Mouse (Mus musculus) stomach, postnatal 0 days (tissue): ENCODE results near the gene Shisa5. TPM values are rescaled to one million over a fixed set of nuclear protein-coding genes. Genes with fewer than 3 reads are reported as not detected.

Source experiments
- ATAC-seq: fragments of 200-750 bp; cut with Nextera tagmentation; 2 replicates; pipeline ENCODE4 v1.8.0; 2017; ENCODE audit not compliant: low FRiP score, low TSS enrichment
- DNase-seq: peaks from one replicate; pipeline ENCODE4 v3.0.0-alpha.2; 2016; ENCODE audit warnings: low spot score
- H3K27ac ChIP-seq: fragments of 300-500 bp; sonication (generic); replicated peaks from 2 replicates; pipeline ENCODE4 v1.5.1; 2014; ENCODE audit warnings: mild to moderate bottlenecking, control low read depth
- H3K27me3 ChIP-seq: fragments of 300-500 bp; sonication (generic); 2 replicates; pipeline ENCODE4 v1.6.1; 2014; ENCODE audit warnings: low read length; ENCODE audit not compliant: control insufficient read depth, insufficient read depth
- H3K36me3 ChIP-seq: fragments of 300-500 bp; sonication (generic); 2 replicates; pipeline ENCODE4 v1.6.1; 2014; ENCODE audit warnings: low read length, mixed read lengths; ENCODE audit not compliant: control insufficient read depth, insufficient read depth
- H3K4me1 ChIP-seq: fragments of 300-500 bp; sonication (generic); replicated peaks from 2 replicates; pipeline ENCODE4 v1.6.1; 2014; ENCODE audit warnings: antibody characterized with exemption; ENCODE audit not compliant: control insufficient read depth, insufficient read depth
- H3K4me2 ChIP-seq: fragments of 300-500 bp; sonication (generic); replicated peaks from 2 replicates; pipeline ENCODE4 v1.6.1; 2014; ENCODE audit warnings: low read depth, mild to moderate bottlenecking, control low read depth, moderate library complexity
- H3K4me3 ChIP-seq: fragments of 300-500 bp; sonication (generic); 2 replicates; pipeline ENCODE4 v1.5.1; 2014; ENCODE audit warnings: low read depth, low read length, control low read depth
- H3K9ac ChIP-seq: fragments of 300-500 bp; sonication (generic); 2 replicates; pipeline ENCODE4 v1.6.1; 2014; ENCODE audit warnings: mild to moderate bottlenecking, low read length, control low read depth, mixed read lengths
- H3K9me3 ChIP-seq: fragments of 300-500 bp; sonication (generic); 2 replicates; pipeline ENCODE4 v1.6.1; 2016; ENCODE audit warnings: low read length; ENCODE audit not compliant: control insufficient read depth
- CTCF ChIP-seq: IDR thresholded peaks from 2 replicates; pipeline ENCODE4 v1.5.1; 2016; ENCODE audit warnings: antibody characterized with exemption, low read depth, mild to moderate bottlenecking, moderate library complexity
- EP300 ChIP-seq: optimal IDR thresholded peaks from 2 replicates; pipeline ENCODE3; 2016; ENCODE audit warnings: antibody characterized with exemption
- WGBS: fragments of 180-500 bp; shearing (Covaris S2); extraction: QIAGEN DNeasy Blood & Tissue Kit; methylation state at CpG from one replicate; pipeline ENCODE4 v1.1.7; 2014; 5-methylcytosine and 5-hydroxymethylcytosine counted together
- polyA plus RNA-seq: library from polyadenylated mRNA; unstranded; fragments of >200 nt; fragmentation: Nextera tagmentation; extraction: Ambion mirVana; gene quantifications from 2 replicates; pipeline ENCODE4 v1.2.1, GENCODE M21; 2015

Shisa5 gene
- polyA plus RNA-seq, 1 experiment from 2014 or later: 168 TPM

DNA sequence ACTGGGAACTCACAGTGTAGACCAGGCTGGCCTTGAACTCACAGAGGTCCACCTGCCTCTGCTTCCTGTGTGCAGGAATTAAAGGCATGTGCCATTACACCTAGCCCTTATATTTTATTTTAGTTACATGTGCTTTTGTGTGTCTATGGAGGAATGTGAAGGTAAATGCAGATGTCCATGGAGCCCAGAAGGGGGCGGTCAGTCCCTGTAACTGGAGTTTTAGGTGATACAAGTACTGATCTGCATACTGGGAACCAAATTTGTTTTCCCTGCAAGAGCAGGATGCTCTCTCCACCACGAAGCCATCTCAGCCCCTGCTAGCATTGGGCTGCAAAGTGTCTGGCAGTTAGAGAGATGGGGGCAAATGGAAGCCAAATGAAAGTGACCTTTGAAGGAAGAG is 46.6 kb downstream of the Shisa5 start:
- Histone ChIP-seq H3K27ac (no peak overlapping the region), H3K4me1 (no peaks in the 10 kb centered on the region), H3K9me3 (no peaks in the 10 kb centered on the region), H3K4me2 (no peak overlapping the region), H3K27me3 (no peaks in the 10 kb centered on the region), H3K36me3 (no peaks in the 10 kb centered on the region), H3K9ac (no peak overlapping the region), H3K4me3 (no peak overlapping the region)
- no peak for ATAC-seq
- WGBS: 20% methylated on average over 2 of the region's 2 CpGs
- TF ChIP-seq EP300 (no peak), CTCF (peak; percentile 79)
- peak; percentile 59 for DNase-seq

DNA sequence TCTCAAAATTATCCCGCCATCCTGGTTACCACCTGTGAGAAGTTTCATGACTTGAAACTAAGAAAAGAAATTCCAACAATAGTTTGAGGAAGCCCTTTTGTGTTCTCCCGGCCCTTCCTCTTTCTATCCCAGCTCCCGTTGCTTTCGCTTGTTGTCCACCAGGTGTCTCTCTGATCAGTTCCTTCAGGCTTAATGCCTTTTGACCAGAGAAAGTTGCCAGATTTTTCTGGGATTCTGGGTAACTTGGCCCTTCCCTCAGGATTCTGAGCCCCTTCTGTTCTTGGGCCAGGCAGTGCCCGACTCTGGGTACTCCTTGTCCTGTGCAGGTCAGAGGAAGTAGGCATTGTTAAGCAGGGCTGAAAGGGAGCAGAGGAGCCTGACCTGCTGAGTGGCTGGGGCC is 49.6 kb downstream of the Shisa5 start:
- no peaks in the 10 kb centered on the region for H3K36me3 ChIP-seq
- H3K4me2 ChIP-seq: no peak overlapping the region
- DNase-seq (no peak), ATAC-seq (0 out of 2 replicates have a peak, but pooled peaks have one; percentile 12)
- H3K27ac ChIP-seq: no peak overlapping the region
- peak overlapping the region; percentile 31; the same call in 1 of the 2 replicates for H3K9ac ChIP-seq
- H3K27me3 ChIP-seq: no peaks in the 10 kb centered on the region
- H3K9me3 ChIP-seq: no peaks in the 10 kb centered on the region
- TF ChIP-seq EP300 (no peak), CTCF (peak; percentile 85)
- no peak overlapping the region for H3K4me3 ChIP-seq
- 6% methylated on average over 5 of the region's 5 CpGs for WGBS
- no peaks in the 10 kb centered on the region for H3K4me1 ChIP-seq

DNA sequence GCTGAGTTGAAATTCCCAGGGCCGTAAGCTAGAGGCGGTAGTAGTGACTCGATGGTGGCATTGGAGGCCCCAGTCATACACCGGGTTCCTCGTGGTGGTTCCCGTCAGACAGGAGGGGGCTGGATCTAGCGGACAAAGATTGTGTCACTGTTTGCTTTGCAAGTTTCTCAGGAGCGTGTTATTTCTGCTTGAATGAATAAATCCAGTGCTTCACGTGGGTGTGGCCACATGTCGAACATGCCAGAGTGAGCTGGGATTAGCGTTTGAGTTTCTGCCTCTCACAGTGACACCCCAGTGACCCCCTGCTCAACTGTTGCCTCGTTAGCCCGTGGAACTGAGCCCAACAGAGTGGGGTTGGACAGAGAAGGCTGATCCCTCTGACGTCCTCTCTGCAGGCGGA is 52.1 kb downstream of the Shisa5 start:
- Histone ChIP-seq H3K4me2 (peak overlapping the region; percentile 14; the same call in 1 of the 2 replicates), H3K4me1 (peaks cover 4% of the 10 kb centered on the region; the same call in 1 of the 2 replicates), H3K27me3 (no peaks in the 10 kb centered on the region), H3K36me3 (no peaks in the 10 kb centered on the region), H3K9ac (0 out of 2 replicates have a peak overlapping the region, but pooled peaks have one; percentile 13), H3K27ac (peak overlapping the region; percentile 73), H3K4me3 (no peak overlapping the region), H3K9me3 (no peaks in the 10 kb centered on the region)
- peak; percentile 42 for DNase-seq
- WGBS: 44% methylated on average over 15 of the region's 15 CpGs
- ATAC-seq: no peak
- TF ChIP-seq EP300 (no peak), CTCF (no peak)

DNA sequence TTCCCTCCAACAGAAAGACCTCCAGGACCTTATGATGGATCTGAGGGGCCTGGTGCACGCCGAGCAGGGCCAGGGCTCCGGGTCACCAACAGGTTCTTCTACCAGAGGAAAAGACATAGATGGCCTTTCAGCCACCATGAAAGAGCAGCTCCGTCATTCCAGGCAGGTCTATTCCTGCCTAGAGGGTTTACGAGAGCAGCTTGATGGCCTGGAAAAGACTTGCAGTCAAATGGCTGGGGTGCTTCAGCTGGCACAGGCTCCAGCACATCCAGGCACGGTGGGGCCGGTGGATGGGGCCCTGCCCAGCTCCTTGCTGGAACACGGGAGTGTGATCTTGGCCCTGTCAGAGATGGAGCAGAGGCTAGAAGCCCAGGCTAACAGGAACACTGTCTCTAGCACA is 53.4 kb downstream of the Shisa5 start:
- Histone ChIP-seq H3K4me1 (peaks cover 4% of the 10 kb centered on the region; the same call in 1 of the 2 replicates), H3K9ac (no peak overlapping the region), H3K9me3 (no peaks in the 10 kb centered on the region), H3K4me3 (no peak overlapping the region), H3K27ac (peak overlapping the region; percentile 73), H3K27me3 (no peaks in the 10 kb centered on the region), H3K36me3 (no peaks in the 10 kb centered on the region), H3K4me2 (peak overlapping the region; percentile 14)
- DNase-seq (no peak), ATAC-seq (no peak)
- TF ChIP-seq CTCF (no peak), EP300 (no peak)
- WGBS: 85% methylated on average over 8 of the region's 8 CpGs

DNA sequence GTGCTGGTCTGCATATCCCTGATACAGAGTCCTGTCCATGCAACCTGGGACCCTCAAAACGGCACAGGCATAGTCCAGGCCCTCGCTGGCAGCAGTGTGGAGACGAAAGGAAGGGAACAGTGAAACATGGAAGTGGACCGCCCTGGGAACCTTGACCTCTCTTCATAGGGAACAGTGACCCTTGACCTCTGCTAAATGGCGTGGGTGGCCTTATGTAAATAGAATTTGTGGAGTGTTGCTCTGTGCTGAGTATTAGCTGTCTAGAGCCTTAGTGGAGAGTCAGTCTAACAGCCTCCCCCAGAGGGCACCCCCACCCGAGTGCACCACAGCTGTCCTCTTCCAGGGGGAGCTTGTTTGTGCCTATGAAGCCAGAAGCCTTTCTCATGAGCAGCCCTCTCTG is 54.4 kb downstream of the Shisa5 start:
- no peaks in the 10 kb centered on the region for H3K27me3 ChIP-seq
- H3K9ac ChIP-seq: no peak overlapping the region
- ATAC-seq (no peak), DNase-seq (no peak)
- H3K27ac ChIP-seq: peak overlapping the region; percentile 40; the same call in 1 of the 2 replicates
- H3K4me2 ChIP-seq: no peak overlapping the region
- WGBS: 50% methylated on average over 6 of the region's 6 CpGs
- no peaks in the 10 kb centered on the region for H3K9me3 ChIP-seq
- TF ChIP-seq CTCF (peak; percentile 11; the same call in 1 of the 2 replicates), EP300 (no peak)
- H3K4me1 ChIP-seq: peaks cover 12% of the 10 kb centered on the region
- H3K36me3 ChIP-seq: no peaks in the 10 kb centered on the region
- H3K4me3 ChIP-seq: no peak overlapping the region

DNA sequence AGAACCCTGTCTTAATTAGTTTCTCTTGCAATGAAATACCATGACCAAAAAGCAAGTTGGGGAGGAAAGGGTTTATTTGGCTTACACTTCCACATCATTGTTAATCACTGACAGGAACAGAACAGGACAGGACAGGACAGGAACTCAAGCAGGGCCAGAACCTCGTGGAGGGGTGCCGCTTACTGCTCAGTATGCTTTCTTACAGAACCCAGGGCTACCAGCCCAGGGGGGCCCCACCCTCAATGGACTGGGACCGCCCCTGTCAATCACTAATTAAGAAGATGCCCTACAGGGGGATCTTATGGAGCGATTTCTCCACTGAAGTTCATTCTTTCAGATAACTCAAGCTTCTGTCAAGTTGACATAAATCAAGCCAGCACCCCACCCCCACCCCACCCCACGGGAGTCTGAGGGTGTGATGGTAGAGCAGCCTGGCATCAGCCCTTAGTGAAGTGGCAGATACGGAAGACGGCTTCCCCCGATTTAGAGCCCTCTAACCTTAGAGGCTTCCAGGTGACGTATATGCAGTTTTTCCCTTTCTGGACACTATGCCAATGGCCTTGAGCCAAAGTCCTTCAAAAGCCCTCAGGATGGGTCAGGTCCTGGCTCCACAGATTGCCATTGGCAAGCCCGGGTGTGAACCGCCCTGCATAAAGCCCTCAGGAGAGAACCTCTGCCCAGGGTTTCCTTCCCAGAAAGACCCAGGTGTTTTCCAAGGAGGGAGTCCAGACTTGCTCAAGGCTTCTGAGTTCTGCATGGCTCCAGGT is 55.6 kb downstream of the Shisa5 start:
- Histone ChIP-seq H3K4me3 (peak overlapping the region; percentile 69), H3K4me1 (peaks cover 17% of the 10 kb centered on the region), H3K27me3 (no peaks in the 10 kb centered on the region), H3K36me3 (no peaks in the 10 kb centered on the region), H3K27ac (peak overlapping the region; percentile 96), H3K9ac (0 out of 2 replicates have a peak overlapping the region, but pooled peaks have one; percentile 85), H3K9me3 (no peaks in the 10 kb centered on the region), H3K4me2 (peak overlapping the region; percentile 84)
- 23% methylated on average over 11 of the region's 11 CpGs for WGBS
- ATAC-seq: peak; percentile 9
- peak; percentile 27 for DNase-seq
- TF ChIP-seq CTCF: no peak
- no peak for TF ChIP-seq EP300
